Mouse (Mus musculus) E14TG2a.4 (cell line): ENCODE data around the gene Simc1.

Experiments used
- CTCF ChIP-seq: conservative IDR thresholded peaks from 2 replicates; pipeline ENCODE4 v1.5.1; 2014; ENCODE audit warnings: low read length
- NANOG ChIP-seq: IDR thresholded peaks from 2 replicates; pipeline ENCODE4 v1.6.1; 2014; ENCODE audit warnings: borderline replicate concordance, low read length, mixed read lengths
- POU5F1 ChIP-seq: IDR thresholded peaks from 2 replicates; pipeline ENCODE4 v1.6.1; 2014; ENCODE audit warnings: low read length, borderline replicate concordance

GRCm38 (mm10) chr13:54481498-54481897, 22.1 kb upstream of the Simc1 start:
- TF ChIP-seq CTCF (no peak), POU5F1 (no peak), NANOG (no peak)
